Mouse (Mus musculus): ENCODE results near the gene Reps1. TPM values are rescaled to one million over a fixed set of nuclear protein-coding genes. Genes with fewer than 3 reads are reported as not detected.
A peak's percentile ranks its signal among the peaks of the same experiment; 100 is the strongest.
"Not testable (repeated sequence)": the region's sequence is repeated elsewhere in the genome, so short reads cannot be mapped to it uniquely, and the experiment has no call there.

Gene Reps1
- polyA plus RNA-seq, 1 experiment = 85.6 TPM

DNA sequence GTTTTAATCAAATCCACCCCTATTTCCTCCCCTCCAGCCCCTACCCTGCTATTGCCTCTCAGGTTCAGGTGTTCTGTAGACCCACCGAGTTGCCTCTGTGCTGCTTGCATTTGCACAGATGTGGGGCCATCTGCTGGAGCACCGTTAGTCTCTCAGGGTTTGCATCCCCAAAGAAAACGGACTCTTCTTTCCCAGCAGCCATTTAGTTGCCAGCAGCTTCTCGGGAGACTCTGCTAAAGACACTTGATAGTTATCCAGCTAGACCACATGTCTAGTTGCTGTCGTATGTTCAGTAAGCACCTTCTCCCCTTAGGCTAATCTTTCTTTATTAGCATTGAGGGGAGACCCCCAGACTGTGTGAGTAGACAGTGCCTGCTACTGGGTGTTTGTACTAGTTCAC is 46.5 kb downstream of the Reps1 start:
- peak; percentile 26 for DNase-seq (ENCODE audit: low read depth)
- TF ChIP-seq CTCF (IDR thresholded peaks at IDR 0.05; ENCODE audit: borderline replicate concordance, extremely low read depth, insufficient read depth, insufficient read length) (no peak), POLR2A (IDR thresholded peaks at IDR 0.05; ENCODE audit: borderline replicate concordance, extremely low read depth, insufficient read depth, insufficient read length, poor library complexity, severe bottlenecking) (no peak)

DNA sequence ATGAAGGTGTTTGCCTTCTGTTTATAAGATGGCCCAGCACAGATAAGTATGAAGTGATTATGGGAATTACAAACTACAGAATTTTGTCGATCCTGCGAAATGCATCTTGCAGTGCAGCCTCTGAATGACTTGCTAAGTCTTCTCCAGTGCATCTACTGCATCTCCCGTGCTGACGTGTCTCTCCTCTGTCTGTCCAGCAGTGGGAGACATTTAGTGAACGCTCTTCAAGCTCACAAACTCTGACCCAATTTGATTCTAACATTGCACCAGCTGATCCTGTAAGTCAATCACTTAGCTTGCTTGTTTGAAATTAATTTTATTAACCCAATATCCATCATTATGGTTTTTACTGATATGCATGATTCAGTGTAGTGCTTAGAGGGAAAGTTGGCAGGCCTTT is 51.8 kb downstream of the Reps1 start:
- TF ChIP-seq POLR2A (IDR thresholded peaks at IDR 0.05; ENCODE audit: borderline replicate concordance, extremely low read depth, insufficient read depth, insufficient read length, poor library complexity, severe bottlenecking) (no peak), CTCF (IDR thresholded peaks at IDR 0.05; ENCODE audit: borderline replicate concordance, extremely low read depth, insufficient read depth, insufficient read length) (peak; percentile 32; the same call in 1 of the 2 replicates)
- DNase-seq (ENCODE audit: low read depth) = peak; percentile 22

DNA sequence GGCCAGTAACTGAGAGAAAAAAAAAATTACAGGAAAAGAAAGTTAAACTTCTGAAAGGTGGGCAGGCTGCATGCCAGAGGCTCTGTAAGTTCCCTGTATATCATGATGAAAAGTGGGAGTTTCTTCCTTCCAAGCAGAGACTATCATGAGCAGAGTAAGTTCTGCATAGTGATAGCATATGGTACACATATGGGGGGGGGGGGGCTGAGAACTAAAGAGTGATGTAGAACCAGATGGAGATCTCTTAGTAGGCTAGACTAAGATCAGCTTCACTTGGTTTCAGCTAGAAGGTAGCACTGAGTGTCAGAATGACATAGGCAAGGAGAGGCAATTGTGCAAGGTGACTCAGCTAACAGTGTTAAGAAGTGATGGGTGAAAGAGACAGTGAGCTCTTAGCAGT is 55.3 kb downstream of the Reps1 start:
- DNase-seq (ENCODE audit: low read depth) = peak; percentile 24
- TF ChIP-seq POLR2A (IDR thresholded peaks at IDR 0.05; ENCODE audit: borderline replicate concordance, extremely low read depth, insufficient read depth, insufficient read length, poor library complexity, severe bottlenecking) (no peak), CTCF (IDR thresholded peaks at IDR 0.05; ENCODE audit: borderline replicate concordance, extremely low read depth, insufficient read depth, insufficient read length) (no peak)

DNA sequence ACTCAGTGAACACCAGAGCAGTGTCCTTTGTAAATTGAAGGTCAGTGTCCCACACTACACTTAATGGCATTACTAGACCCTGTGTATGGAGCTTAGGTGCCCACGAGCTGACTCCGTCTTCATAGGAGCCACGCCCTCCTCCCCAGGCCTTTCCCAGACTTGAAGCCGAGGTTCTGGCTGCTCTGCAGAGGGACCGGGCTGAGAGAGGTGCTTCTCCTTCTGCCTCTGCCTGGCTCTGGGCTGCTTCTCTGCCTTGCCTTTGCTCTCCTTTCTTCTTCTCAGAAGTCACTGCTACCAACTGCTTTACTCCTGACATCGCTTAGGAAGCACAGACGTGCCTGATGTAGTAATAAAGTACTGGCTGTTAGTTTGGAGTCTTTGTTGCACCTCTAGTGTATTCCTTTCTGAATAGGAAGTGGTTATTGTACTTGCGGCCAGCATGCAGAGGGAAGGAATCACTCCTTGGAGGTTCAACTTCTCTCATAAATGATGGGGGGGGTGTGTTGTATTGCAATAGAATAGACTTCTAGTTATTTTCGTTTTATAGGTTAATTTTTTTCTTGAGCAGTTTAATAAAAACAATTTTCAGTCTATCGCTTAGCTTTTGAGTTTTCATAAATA is 57.9 kb downstream of the Reps1 start:
- no peak for DNase-seq (ENCODE audit: low read depth)
- TF ChIP-seq POLR2A (IDR thresholded peaks at IDR 0.05; ENCODE audit: borderline replicate concordance, extremely low read depth, insufficient read depth, insufficient read length, poor library complexity, severe bottlenecking) (no peak), CTCF (IDR thresholded peaks at IDR 0.05; ENCODE audit: borderline replicate concordance, extremely low read depth, insufficient read depth, insufficient read length) (no peak)

DNA sequence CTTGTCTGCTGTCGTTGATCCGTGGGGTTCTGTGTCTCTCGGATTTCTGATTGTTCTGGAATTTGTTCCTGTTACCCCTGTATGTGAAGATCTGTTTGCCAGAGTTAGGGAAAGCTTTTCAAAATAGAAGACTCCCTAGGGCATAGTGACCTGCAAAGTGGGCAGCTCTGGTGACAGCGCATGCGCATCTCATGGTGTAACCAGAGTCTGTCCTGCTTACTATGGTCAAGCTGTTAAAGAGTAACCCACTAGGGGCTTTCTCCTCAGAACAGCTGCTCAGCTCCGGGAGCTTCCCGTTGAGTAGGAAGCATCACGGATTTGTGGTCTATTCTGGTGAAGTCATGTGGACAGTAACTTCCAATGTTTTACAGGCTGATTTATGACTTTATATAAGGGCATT is 62.7 kb downstream of the Reps1 start:
- no peak for DNase-seq (ENCODE audit: low read depth)

DNA sequence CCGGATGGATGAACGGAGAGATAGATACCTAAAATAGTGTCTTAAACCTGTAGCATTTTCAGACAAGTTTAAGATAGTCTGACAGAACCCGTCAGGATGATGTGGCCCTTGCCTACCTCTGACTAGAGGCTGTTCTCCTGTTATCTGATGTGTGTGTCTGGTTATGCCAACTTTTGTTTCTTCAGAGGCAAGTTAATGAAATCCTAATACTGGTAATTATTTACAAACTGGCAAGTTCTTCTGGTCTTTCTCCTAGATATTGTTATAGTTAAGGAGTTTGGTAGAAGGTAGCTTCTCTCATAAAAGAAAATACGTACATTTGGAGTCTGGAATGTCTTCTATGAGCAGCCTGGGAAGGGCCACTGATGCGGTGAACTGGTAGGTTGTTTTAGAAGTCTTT is 74.6 kb downstream of the Reps1 start:
- DNase-seq (ENCODE audit: low read depth) = no peak
- no peak for TF ChIP-seq CTCF (IDR thresholded peaks at IDR 0.05; ENCODE audit: borderline replicate concordance, extremely low read depth, insufficient read depth, insufficient read length)
- TF ChIP-seq POLR2A (IDR thresholded peaks at IDR 0.05; ENCODE audit: borderline replicate concordance, extremely low read depth, insufficient read depth, insufficient read length, poor library complexity, severe bottlenecking) = no peak

More for the DNA sequence above, 62.7 kb downstream of the Reps1 start:
- TF ChIP-seq POLR2A (IDR thresholded peaks at IDR 0.05; ENCODE audit: borderline replicate concordance, extremely low read depth, insufficient read depth, insufficient read length, poor library complexity, severe bottlenecking) (no peak), CTCF (IDR thresholded peaks at IDR 0.05; ENCODE audit: borderline replicate concordance, extremely low read depth, insufficient read depth, insufficient read length) (no peak)

DNA sequence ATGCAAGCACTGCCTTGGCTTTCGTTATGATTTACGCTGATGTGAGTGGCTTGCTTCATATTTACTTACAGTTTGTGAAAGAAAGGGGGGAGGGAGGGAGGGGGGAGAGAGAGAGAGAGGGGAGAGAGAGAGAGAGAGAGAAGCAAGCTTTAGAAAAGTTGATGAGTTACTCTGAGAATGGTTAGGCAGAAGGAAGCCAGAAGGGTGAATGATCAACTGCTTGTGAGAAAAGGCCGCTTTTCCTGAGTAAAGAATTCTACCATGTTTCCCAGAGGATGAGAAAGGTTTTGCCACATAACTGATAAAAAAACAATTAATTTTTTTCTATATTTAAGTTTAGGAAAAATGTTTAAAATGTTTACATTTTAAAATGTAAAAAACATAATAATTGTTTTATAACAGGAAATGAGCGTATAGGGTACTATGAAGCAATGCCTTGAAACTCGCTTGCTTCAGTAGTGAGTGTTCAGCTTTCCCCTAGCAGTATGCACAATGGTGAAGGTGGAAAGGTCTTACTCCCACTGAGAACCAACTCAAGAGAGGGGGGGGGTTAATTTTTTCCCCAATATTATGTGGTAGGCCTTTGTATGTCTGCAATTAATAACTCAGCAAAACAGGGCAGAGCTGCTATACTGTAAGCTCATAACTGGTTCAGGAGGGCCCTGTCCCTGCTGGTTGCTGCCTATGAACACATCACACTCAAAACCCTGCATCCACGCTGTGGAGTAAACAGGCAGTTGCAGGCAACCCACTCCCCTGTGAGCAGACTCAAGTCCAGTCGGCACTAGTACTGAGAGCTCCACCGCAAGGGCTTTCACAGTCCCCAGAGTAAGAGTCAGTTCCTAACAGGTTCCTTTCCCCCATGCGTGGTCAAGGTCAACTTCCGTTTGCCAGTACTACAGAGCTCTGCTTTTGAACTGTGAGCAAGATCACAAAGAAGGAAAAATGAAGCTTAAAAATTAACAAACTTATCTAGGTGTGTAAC is 76.3 kb downstream of the Reps1 start:
- no peak for DNase-seq (ENCODE audit: low read depth)
- TF ChIP-seq POLR2A (IDR thresholded peaks at IDR 0.05; ENCODE audit: borderline replicate concordance, extremely low read depth, insufficient read depth, insufficient read length, poor library complexity, severe bottlenecking) (no peak), CTCF (IDR thresholded peaks at IDR 0.05; ENCODE audit: borderline replicate concordance, extremely low read depth, insufficient read depth, insufficient read length) (no peak)

DNA sequence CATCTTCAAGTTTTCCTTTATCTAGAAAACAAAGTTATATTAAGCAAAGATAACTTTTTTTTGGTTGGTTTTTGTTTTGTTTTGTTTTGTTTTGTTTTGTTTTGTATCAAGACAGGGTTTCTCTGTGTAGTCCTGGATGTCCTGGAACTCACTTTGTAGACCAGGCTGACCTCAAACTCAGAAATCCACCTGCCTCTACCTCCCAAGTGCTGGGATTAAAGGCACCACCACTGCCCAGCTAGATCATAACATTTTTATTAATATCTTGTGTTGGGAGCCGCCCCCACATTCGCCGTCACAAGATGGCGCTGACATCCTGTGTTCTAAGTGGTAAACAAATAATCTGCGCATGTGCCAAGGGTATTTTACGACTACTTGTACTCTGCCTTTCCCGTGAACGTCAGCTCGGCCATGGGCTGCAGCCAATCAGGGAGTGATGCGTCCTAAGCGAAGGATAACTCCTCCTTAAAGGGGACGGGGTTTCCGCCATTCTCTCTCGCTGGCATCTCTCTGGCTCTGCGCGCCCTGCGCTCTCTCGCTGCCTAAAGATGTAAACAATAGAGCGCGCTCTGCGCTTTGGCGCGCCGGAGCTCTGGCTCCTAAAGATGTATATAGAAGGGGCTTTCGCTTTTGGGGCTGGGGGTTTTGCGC is 83.3 kb downstream of the Reps1 start:
- not testable (repeated sequence) for DNase-seq (ENCODE audit: low read depth)

DNA sequence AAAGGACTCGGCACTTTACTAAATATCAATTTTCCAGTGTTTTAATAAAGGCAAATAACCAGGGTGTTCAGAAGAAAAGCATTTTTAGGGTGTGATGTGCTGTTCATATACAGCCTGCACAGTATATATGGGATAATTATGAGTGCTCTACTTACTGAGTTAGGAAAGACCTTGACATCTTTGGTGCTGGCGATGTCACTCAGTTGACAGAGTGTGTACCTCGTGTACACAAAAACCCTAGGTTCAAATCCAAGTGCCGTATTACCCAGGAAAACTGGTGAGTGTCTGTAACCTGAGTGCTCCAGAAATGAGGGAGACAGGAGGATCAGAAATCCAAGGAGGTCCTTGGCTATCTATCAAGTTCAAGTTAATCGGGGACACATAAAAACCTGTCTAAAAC is 84.0 kb downstream of the Reps1 start:
- no peak for DNase-seq (ENCODE audit: low read depth)
- no peak for TF ChIP-seq POLR2A (IDR thresholded peaks at IDR 0.05; ENCODE audit: borderline replicate concordance, extremely low read depth, insufficient read depth, insufficient read length, poor library complexity, severe bottlenecking)
- no peak for TF ChIP-seq CTCF (IDR thresholded peaks at IDR 0.05; ENCODE audit: borderline replicate concordance, extremely low read depth, insufficient read depth, insufficient read length)

DNA sequence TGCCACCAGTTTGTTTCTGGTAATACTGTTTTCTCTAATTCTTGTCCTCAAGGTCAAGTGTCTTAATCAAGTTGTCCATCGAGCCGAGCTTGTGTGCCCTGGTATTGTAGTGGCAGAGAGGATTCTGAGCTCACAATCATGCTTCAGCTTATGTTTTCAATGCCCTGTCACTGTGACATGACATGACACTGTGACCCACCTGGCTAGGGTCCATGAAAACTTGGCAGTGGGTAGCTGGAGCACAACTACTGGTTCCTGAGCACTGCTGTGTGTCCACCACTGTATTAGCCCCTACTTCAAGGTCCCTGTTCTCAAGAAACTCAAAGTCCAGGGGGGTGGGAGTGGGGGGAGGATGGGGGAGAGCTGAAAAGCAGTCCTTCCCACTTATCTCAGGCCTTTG is 85.7 kb downstream of the Reps1 start:
- no peak for DNase-seq (ENCODE audit: low read depth)
- TF ChIP-seq POLR2A (IDR thresholded peaks at IDR 0.05; ENCODE audit: borderline replicate concordance, extremely low read depth, insufficient read depth, insufficient read length, poor library complexity, severe bottlenecking) (no peak), CTCF (IDR thresholded peaks at IDR 0.05; ENCODE audit: borderline replicate concordance, extremely low read depth, insufficient read depth, insufficient read length) (no peak)

DNA sequence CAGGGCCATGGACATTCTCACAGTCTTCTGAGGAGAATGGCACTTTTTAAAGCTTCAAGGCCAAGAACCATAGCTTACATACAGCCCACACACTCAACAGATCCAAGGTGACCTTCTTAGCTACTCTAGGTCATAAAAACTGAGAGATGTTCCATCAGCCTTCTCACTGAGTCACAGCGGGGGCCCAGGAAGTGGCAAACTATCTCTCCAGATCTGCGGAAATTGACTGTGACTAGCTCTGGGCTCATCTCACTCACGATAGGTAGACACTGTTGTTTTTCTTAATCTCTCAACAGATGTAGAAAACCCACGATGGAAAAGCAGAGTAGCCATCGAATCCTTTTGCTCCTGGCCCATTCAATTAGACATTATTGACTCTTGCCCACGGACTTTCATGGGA is 86.6 kb downstream of the Reps1 start:
- DNase-seq (ENCODE audit: low read depth) = no peak
- TF ChIP-seq POLR2A (IDR thresholded peaks at IDR 0.05; ENCODE audit: borderline replicate concordance, extremely low read depth, insufficient read depth, insufficient read length, poor library complexity, severe bottlenecking) (no peak), CTCF (IDR thresholded peaks at IDR 0.05; ENCODE audit: borderline replicate concordance, extremely low read depth, insufficient read depth, insufficient read length) (no peak)
